Mouse (Mus musculus): ENCODE measurements at regions not wholly inside any gene's neighbourhood (a gene's known extent, or its start where the extent isn't known, plus 50 kb on each side); places are given as distances from the start of the nearest gene placed in this dataset.

- H3K27me3 ChIP-seq: no peaks in the 10 kb centered on the region
- WGBS: 58% methylated on average over 8 of the region's 8 CpGs
Measured at GRCm38 (mm10) chr8:115584311-115584907, 123.2 kb downstream of the Maf start.

GRCm38 (mm10) chr8:115583221-115583620 lies 124.4 kb downstream of the Maf start:
- ATAC-seq (ENCODE audit: insufficient number of reproducible peaks, insufficient read depth, low FRiP score, low TSS enrichment, low read depth): no peak
- H3K27me3 ChIP-seq: no peaks in the 10 kb centered on the region
- no peaks in the 10 kb centered on the region for H3K36me3 ChIP-seq
- 78% methylated on average over 5 of the region's 5 CpGs for WGBS
- peaks cover 15% of the 10 kb centered on the region for H3K4me1 ChIP-seq (replicated peaks)
- no peak overlapping the region for H3K9ac ChIP-seq (replicated peaks)
- no peak overlapping the region for H3K4me3 ChIP-seq (replicated peaks)
- no peak overlapping the region for H3K4me2 ChIP-seq
- no peak overlapping the region for H3K27ac ChIP-seq
- no peaks in the 10 kb centered on the region for H3K9me3 ChIP-seq

More at GRCm38 (mm10) chr8:115584311-115584907, 123.2 kb downstream of the Maf start:
- Histone ChIP-seq H3K27ac (no peak overlapping the region), H3K4me3 (replicated peaks) (no peak overlapping the region), H3K4me1 (replicated peaks) (peaks cover 15% of the 10 kb centered on the region), H3K9ac (replicated peaks) (no peak overlapping the region), H3K9me3 (no peaks in the 10 kb centered on the region), H3K36me3 (no peaks in the 10 kb centered on the region), H3K4me2 (no peak overlapping the region)
- no peak for ATAC-seq (ENCODE audit: insufficient number of reproducible peaks, insufficient read depth, low FRiP score, low TSS enrichment, low read depth)

- ATAC-seq (ENCODE audit: insufficient number of reproducible peaks, insufficient read depth, low FRiP score, low TSS enrichment, low read depth): no peak
- Histone ChIP-seq H3K27me3 (no peaks in the 10 kb centered on the region), H3K27ac (no peak overlapping the region), H3K4me2 (no peak overlapping the region), H3K4me1 (replicated peaks) (peaks cover 15% of the 10 kb centered on the region), H3K36me3 (no peaks in the 10 kb centered on the region), H3K9ac (replicated peaks) (no peak overlapping the region), H3K9me3 (no peaks in the 10 kb centered on the region), H3K4me3 (replicated peaks) (no peak overlapping the region)
- 75% methylated on average over 6 of the region's 6 CpGs for WGBS
Measured at GRCm38 (mm10) chr8:115581940-115582517, 125.6 kb downstream of the Maf start.

GRCm38 (mm10) chr8:115568394-115568793 lies 139.2 kb downstream of the Maf start:
- Histone ChIP-seq H3K4me1 (replicated peaks) (no peaks in the 10 kb centered on the region), H3K4me3 (replicated peaks) (no peak overlapping the region), H3K27me3 (no peaks in the 10 kb centered on the region), H3K9me3 (no peaks in the 10 kb centered on the region), H3K27ac (no peak overlapping the region), H3K9ac (replicated peaks) (no peak overlapping the region), H3K36me3 (no peaks in the 10 kb centered on the region), H3K4me2 (no peak overlapping the region)
- no peak for ATAC-seq (ENCODE audit: insufficient number of reproducible peaks, insufficient read depth, low FRiP score, low TSS enrichment, low read depth)
- 78% methylated on average over 7 of the region's 7 CpGs for WGBS

GRCm38 (mm10) chr8:115565768-115566167 lies 141.8 kb downstream of the Maf start:
- WGBS: 84% methylated on average over 5 of the region's 5 CpGs
- H3K27me3 ChIP-seq: no peaks in the 10 kb centered on the region
- H3K36me3 ChIP-seq: no peaks in the 10 kb centered on the region
- ATAC-seq (ENCODE audit: insufficient number of reproducible peaks, insufficient read depth, low FRiP score, low TSS enrichment, low read depth): no peak
- no peak overlapping the region for H3K4me2 ChIP-seq
- no peak overlapping the region for H3K4me3 ChIP-seq (replicated peaks)
- H3K9me3 ChIP-seq: no peaks in the 10 kb centered on the region
- no peaks in the 10 kb centered on the region for H3K4me1 ChIP-seq (replicated peaks)
- no peak overlapping the region for H3K9ac ChIP-seq (replicated peaks)
- no peak overlapping the region for H3K27ac ChIP-seq

GRCm38 (mm10) chr8:115562362-115562761 lies 145.2 kb downstream of the Maf start:
- Histone ChIP-seq H3K4me2 (no peak overlapping the region), H3K4me1 (replicated peaks) (no peaks in the 10 kb centered on the region), H3K27me3 (no peaks in the 10 kb centered on the region), H3K9me3 (no peaks in the 10 kb centered on the region), H3K27ac (no peak overlapping the region), H3K4me3 (replicated peaks) (no peak overlapping the region), H3K9ac (replicated peaks) (no peak overlapping the region), H3K36me3 (no peaks in the 10 kb centered on the region)
- WGBS: 25% methylated on average over 4 of the region's 4 CpGs
- ATAC-seq (ENCODE audit: insufficient number of reproducible peaks, insufficient read depth, low FRiP score, low TSS enrichment, low read depth): no peak

- no peak for ATAC-seq (ENCODE audit: insufficient number of reproducible peaks, insufficient read depth, low FRiP score, low TSS enrichment, low read depth)
- H3K27ac ChIP-seq: no peak overlapping the region
- no peak overlapping the region for H3K4me3 ChIP-seq (replicated peaks)
- no peaks in the 10 kb centered on the region for H3K9me3 ChIP-seq
- no peak overlapping the region for H3K4me2 ChIP-seq
- H3K36me3 ChIP-seq: no peaks in the 10 kb centered on the region
- H3K27me3 ChIP-seq: no peaks in the 10 kb centered on the region
- 76% methylated on average over 18 of the region's 18 CpGs for WGBS
- H3K9ac ChIP-seq (replicated peaks): no peak overlapping the region
- no peaks in the 10 kb centered on the region for H3K4me1 ChIP-seq (replicated peaks)
Measured at GRCm38 (mm10) chr8:115560985-115561916, 146.3 kb downstream of the Maf start.

GRCm38 (mm10) chr8:115555452-115555851 lies 152.1 kb downstream of the Maf start:
- Histone ChIP-seq H3K4me3 (replicated peaks) (no peak overlapping the region), H3K4me2 (no peak overlapping the region), H3K4me1 (replicated peaks) (no peaks in the 10 kb centered on the region), H3K36me3 (no peaks in the 10 kb centered on the region), H3K27ac (no peak overlapping the region), H3K9ac (replicated peaks) (no peak overlapping the region), H3K9me3 (no peaks in the 10 kb centered on the region), H3K27me3 (no peaks in the 10 kb centered on the region; the same call in 1 of the 2 replicates)
- WGBS: 79% methylated on average over 5 of the region's 5 CpGs
- no peak for ATAC-seq (ENCODE audit: insufficient number of reproducible peaks, insufficient read depth, low FRiP score, low TSS enrichment, low read depth)

GRCm38 (mm10) chr8:115554185-115554584 lies 153.4 kb downstream of the Maf start:
- Histone ChIP-seq H3K36me3 (no peaks in the 10 kb centered on the region), H3K4me2 (no peak overlapping the region), H3K4me1 (replicated peaks) (no peaks in the 10 kb centered on the region), H3K27ac (no peak overlapping the region), H3K27me3 (no peaks in the 10 kb centered on the region; the same call in 1 of the 2 replicates), H3K9ac (replicated peaks) (no peak overlapping the region), H3K9me3 (no peaks in the 10 kb centered on the region), H3K4me3 (replicated peaks) (no peak overlapping the region)
- no peak for ATAC-seq (ENCODE audit: insufficient number of reproducible peaks, insufficient read depth, low FRiP score, low TSS enrichment, low read depth)
- WGBS: 77% methylated on average over 5 of the region's 5 CpGs

- no peak overlapping the region for H3K9ac ChIP-seq (replicated peaks)
- no peak overlapping the region for H3K4me2 ChIP-seq
- H3K9me3 ChIP-seq: no peaks in the 10 kb centered on the region
- WGBS: 79% methylated on average over 5 of the region's 5 CpGs
- H3K27ac ChIP-seq: no peak overlapping the region
- H3K4me1 ChIP-seq (replicated peaks): no peaks in the 10 kb centered on the region
- no peaks in the 10 kb centered on the region; the same call in 1 of the 2 replicates for H3K27me3 ChIP-seq
- no peak for ATAC-seq (ENCODE audit: insufficient number of reproducible peaks, insufficient read depth, low FRiP score, low TSS enrichment, low read depth)
- no peaks in the 10 kb centered on the region for H3K36me3 ChIP-seq
- no peak overlapping the region for H3K4me3 ChIP-seq (replicated peaks)
Measured at GRCm38 (mm10) chr8:115551262-115551661, 156.3 kb downstream of the Maf start.

- H3K27ac ChIP-seq: no peak overlapping the region
- no peak overlapping the region for H3K4me2 ChIP-seq
- no peaks in the 10 kb centered on the region for H3K36me3 ChIP-seq
- H3K4me3 ChIP-seq (replicated peaks): no peak overlapping the region
- WGBS: 66% methylated on average over 1 of the region's 1 CpGs
- peaks cover 5% of the 10 kb centered on the region for H3K4me1 ChIP-seq (replicated peaks)
- ATAC-seq (ENCODE audit: insufficient number of reproducible peaks, insufficient read depth, low FRiP score, low TSS enrichment, low read depth): no peak
- H3K27me3 ChIP-seq: no peaks in the 10 kb centered on the region; the same call in 1 of the 2 replicates
- H3K9me3 ChIP-seq: no peaks in the 10 kb centered on the region
- no peak overlapping the region for H3K9ac ChIP-seq (replicated peaks)
Measured at GRCm38 (mm10) chr8:115549112-115549511, 158.5 kb downstream of the Maf start.

Measured in limb, embryonic 12.5 days (tissue).